Mouse (Mus musculus) forebrain, embryonic 14.5 days (tissue): ENCODE data around the gene Dirc2. TPM values are rescaled to one million over a fixed set of nuclear protein-coding genes. Genes with fewer than 3 reads are reported as not detected.

Source experiments
- ATAC-seq: fragments of 200-750 bp; cut with Nextera tagmentation; 2 replicates; pipeline ENCODE4 v1.8.0; 2017; ENCODE audit warnings: mild to moderate bottlenecking, moderate library complexity
- DNase-seq: peaks from one replicate; pipeline ENCODE4 v3.0.0-alpha.2; 2015; ENCODE audit warnings: low spot score
- H3K27ac ChIP-seq: fragments of 300-500 bp; sonication (generic); 2 replicates; pipeline ENCODE4 v1.5.1; 2014; ENCODE audit warnings: low read depth, mild to moderate bottlenecking, control low read depth, low read length, moderate library complexity
- H3K27me3 ChIP-seq: fragments of 300-500 bp; sonication (generic); replicated peaks from 2 replicates; pipeline ENCODE4 v1.6.1; 2014; ENCODE audit warnings: low read length, control low read depth, mixed read lengths; ENCODE audit not compliant: control insufficient read depth, insufficient read depth
- H3K36me3 ChIP-seq: fragments of 300-500 bp; sonication (generic); 2 replicates; pipeline ENCODE4 v1.6.1; 2014; ENCODE audit warnings: low read length, control low read depth; ENCODE audit not compliant: control insufficient read depth, insufficient read depth
- H3K4me1 ChIP-seq: fragments of 300-500 bp; sonication (generic); 2 replicates; pipeline ENCODE4 v1.6.1; 2014; ENCODE audit warnings: antibody characterized with exemption, low read length, control low read depth; ENCODE audit not compliant: control insufficient read depth, insufficient read depth
- H3K4me2 ChIP-seq: fragments of 300-500 bp; sonication (generic); 2 replicates; pipeline ENCODE4 v1.6.1; 2014; ENCODE audit warnings: mild to moderate bottlenecking, control low read depth, low read length
- H3K4me3 ChIP-seq: fragments of 300-500 bp; sonication (generic); 2 replicates; pipeline ENCODE4 v1.5.1; 2014; ENCODE audit warnings: low read depth, low read length, control low read depth
- H3K9ac ChIP-seq: fragments of 300-500 bp; sonication (generic); 2 replicates; pipeline ENCODE4 v1.6.1; 2014; ENCODE audit warnings: mild to moderate bottlenecking, low read length, control low read depth, moderate library complexity
- H3K9me3 ChIP-seq: fragments of 300-500 bp; sonication (generic); replicated peaks from 2 replicates; pipeline ENCODE4 v1.6.1; 2016; ENCODE audit warnings: low read length, control low read depth, mixed read lengths; ENCODE audit not compliant: control insufficient read depth
- WGBS: fragments of 180-500 bp; shearing (Covaris S2); extraction: QIAGEN DNeasy Blood & Tissue Kit; methylation state at CpG from one replicate; pipeline ENCODE4 v1.1.7; 2014; 5-methylcytosine and 5-hydroxymethylcytosine counted together
- polyA plus RNA-seq: library from polyadenylated mRNA; unstranded; fragments of >200 nt; fragmentation: Nextera tagmentation; extraction: Ambion mirVana; gene quantifications from 2 replicates; pipeline ENCODE4 v1.2.1, GENCODE M21; 2014

The Dirc2 gene
- polyA plus RNA-seq, 1 experiment from 2014 or later, result 40.7 TPM

DNA sequence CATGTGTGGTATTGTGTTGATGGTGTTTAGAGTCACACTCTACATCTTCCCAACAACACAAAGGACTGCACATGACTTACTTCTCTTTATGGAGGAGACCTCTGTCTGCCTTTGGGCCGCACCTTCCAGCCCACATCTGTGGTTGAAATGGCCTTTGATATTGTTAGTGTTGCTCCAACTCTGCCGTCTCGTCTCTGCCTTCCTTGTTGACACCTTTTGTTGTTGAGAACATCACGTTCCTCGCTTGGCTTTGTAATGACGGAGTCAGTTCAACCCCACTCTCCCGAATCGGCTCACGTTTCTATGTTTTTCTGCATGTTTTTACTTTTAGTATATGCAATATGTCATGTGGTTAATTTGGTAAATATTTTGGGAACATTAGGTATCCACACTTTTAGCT is 11.9 kb upstream of the Dirc2 start:
- no peak for ATAC-seq
- H3K27ac ChIP-seq, result no peak overlapping the region

DNA sequence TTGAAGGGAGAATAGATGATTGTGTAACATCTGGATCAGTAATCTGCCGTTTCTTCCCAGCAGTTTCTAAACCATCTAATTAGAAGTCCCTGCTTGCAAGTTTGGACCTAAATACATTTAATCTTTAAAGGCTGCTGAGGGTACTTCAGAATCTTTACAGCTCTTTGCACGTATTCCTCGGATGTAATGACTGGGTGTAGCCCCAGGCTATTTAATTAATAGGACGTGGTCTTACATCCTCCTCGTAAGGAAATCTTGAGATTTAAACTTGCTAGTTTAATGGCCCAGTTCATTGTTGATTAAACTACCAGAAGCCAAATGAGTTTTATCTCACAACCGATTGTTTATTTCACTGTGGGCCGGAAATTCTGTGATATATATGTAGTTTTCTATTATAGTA is 10.5 kb upstream of the Dirc2 start:
- Histone ChIP-seq H3K9me3 (no peaks in the 10 kb centered on the region), H3K4me2 (no peak overlapping the region), H3K4me1 (no peaks in the 10 kb centered on the region), H3K9ac (no peak overlapping the region), H3K27me3 (no peaks in the 10 kb centered on the region), H3K4me3 (no peak overlapping the region), H3K36me3 (no peaks in the 10 kb centered on the region), H3K27ac (no peak overlapping the region)
- ATAC-seq, result no peak
- no peak for DNase-seq
- 40% methylated on average over 7 of the region's 7 CpGs for WGBS

More for the DNA sequence above, 11.9 kb upstream of the Dirc2 start:
- no peaks in the 10 kb centered on the region for H3K4me1 ChIP-seq
- no peaks in the 10 kb centered on the region for H3K27me3 ChIP-seq
- H3K36me3 ChIP-seq, result no peaks in the 10 kb centered on the region
- H3K9ac ChIP-seq, result no peak overlapping the region
- H3K9me3 ChIP-seq, result no peaks in the 10 kb centered on the region
- H3K4me3 ChIP-seq, result no peak overlapping the region
- 90% methylated on average over 9 of the region's 9 CpGs for WGBS
- DNase-seq, result no peak
- H3K4me2 ChIP-seq, result no peak overlapping the region

- 98% methylated on average over 4 of the region's 4 CpGs for WGBS
- H3K36me3 ChIP-seq, result no peaks in the 10 kb centered on the region
- H3K27me3 ChIP-seq, result no peaks in the 10 kb centered on the region
- no peak overlapping the region for H3K9ac ChIP-seq
- no peak for DNase-seq
- ATAC-seq, result no peak
- no peak overlapping the region for H3K27ac ChIP-seq
- no peaks in the 10 kb centered on the region for H3K9me3 ChIP-seq
- no peaks in the 10 kb centered on the region for H3K4me1 ChIP-seq
- H3K4me2 ChIP-seq, result no peak overlapping the region
- no peak overlapping the region for H3K4me3 ChIP-seq
These were observed 8.6 kb upstream of the Dirc2 start for GRCm38 (mm10) chr16:35777768-35778167.

GRCm38 (mm10) chr16:35776737-35777136 is 7.6 kb upstream of the Dirc2 start:
- H3K27me3 ChIP-seq, result no peaks in the 10 kb centered on the region
- ATAC-seq, result no peak
- WGBS, result 92% methylated on average over 7 of the region's 7 CpGs
- H3K4me3 ChIP-seq, result no peak overlapping the region
- no peaks in the 10 kb centered on the region for H3K9me3 ChIP-seq
- H3K4me1 ChIP-seq, result no peaks in the 10 kb centered on the region; the same call in 1 of the 2 replicates
- no peak for DNase-seq
- H3K9ac ChIP-seq, result no peak overlapping the region
- no peak overlapping the region for H3K4me2 ChIP-seq
- no peaks in the 10 kb centered on the region for H3K36me3 ChIP-seq
- H3K27ac ChIP-seq, result no peak overlapping the region

- DNase-seq (no peak), ATAC-seq (no peak)
- H3K27me3 ChIP-seq, result no peaks in the 10 kb centered on the region
- H3K4me2 ChIP-seq, result no peak overlapping the region
- peaks cover 8% of the 10 kb centered on the region for H3K4me1 ChIP-seq
- 97% methylated on average over 1 of the region's 1 CpGs for WGBS
- no peaks in the 10 kb centered on the region for H3K9me3 ChIP-seq
- no peak overlapping the region for H3K4me3 ChIP-seq
- H3K36me3 ChIP-seq, result no peaks in the 10 kb centered on the region
- H3K9ac ChIP-seq, result no peak overlapping the region
- H3K27ac ChIP-seq, result no peak overlapping the region
These were observed 6.7 kb upstream of the Dirc2 start for GRCm38 (mm10) chr16:35775835-35776234.

DNA sequence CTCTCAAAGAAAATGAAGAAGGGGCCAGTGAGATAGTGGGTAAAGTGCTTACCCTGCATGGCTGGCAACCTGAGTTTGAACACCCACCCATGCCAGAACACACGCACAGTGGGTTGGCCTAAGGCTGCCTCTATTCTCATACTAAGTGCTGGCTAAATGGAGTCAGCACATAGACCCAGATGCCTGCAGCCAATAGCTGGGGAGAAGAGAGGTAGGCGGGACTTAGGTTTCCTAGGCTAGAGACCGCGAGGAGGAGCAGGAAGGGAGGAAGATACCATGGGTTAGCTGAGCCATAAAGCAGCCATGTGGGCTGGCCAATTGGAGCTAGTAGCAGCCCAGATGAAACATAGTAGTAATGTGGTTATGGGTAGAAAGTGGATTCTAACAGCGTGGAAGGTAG is 3.4 kb upstream of the Dirc2 start:
- Histone ChIP-seq H3K4me1 (peaks cover 21% of the 10 kb centered on the region), H3K27ac (no peak overlapping the region), H3K4me3 (no peak overlapping the region), H3K36me3 (no peaks in the 10 kb centered on the region), H3K9me3 (no peaks in the 10 kb centered on the region), H3K4me2 (no peak overlapping the region), H3K27me3 (no peaks in the 10 kb centered on the region), H3K9ac (no peak overlapping the region)
- no peak for DNase-seq
- WGBS, result 89% methylated on average over 5 of the region's 5 CpGs
- ATAC-seq, result no peak

DNA sequence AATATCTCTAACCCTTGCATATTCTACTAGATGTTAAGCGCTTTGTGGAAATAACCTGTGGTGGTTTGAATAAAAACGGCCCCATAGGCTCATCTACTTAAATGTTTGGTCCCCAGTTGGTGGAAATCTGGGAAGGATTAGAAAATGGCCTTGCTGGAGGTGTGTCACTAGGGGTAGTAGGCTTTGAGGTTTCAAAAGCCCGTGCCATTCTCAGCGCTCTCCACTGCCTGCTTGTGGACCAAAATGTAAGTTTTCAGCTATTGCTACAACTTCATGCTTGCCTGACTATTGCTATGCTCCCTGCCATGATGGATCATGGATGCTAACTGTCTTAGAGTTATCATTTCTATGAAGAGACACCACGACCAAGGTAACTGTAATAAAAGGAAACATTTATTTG is 2.5 kb upstream of the Dirc2 start:
- peaks cover 24% of the 10 kb centered on the region for H3K4me1 ChIP-seq
- ATAC-seq (no peak), DNase-seq (no peak)
- H3K4me2 ChIP-seq, result peak overlapping the region; percentile 95
- H3K4me3 ChIP-seq, result peak overlapping the region; percentile 87; the same call in 1 of the 2 replicates
- H3K27me3 ChIP-seq, result no peaks in the 10 kb centered on the region
- no peaks in the 10 kb centered on the region for H3K36me3 ChIP-seq
- H3K9ac ChIP-seq, result no peak overlapping the region
- H3K27ac ChIP-seq, result no peak overlapping the region
- H3K9me3 ChIP-seq, result no peaks in the 10 kb centered on the region
- 87% methylated on average over 5 of the region's 5 CpGs for WGBS

GRCm38 (mm10) chr16:35771141-35771540 is 2.0 kb upstream of the Dirc2 start:
- Histone ChIP-seq H3K27ac (no peak overlapping the region), H3K4me2 (peak overlapping the region; percentile 95), H3K4me3 (peak overlapping the region; percentile 87), H3K9me3 (no peaks in the 10 kb centered on the region), H3K9ac (peak overlapping the region; percentile 95; the same call in 1 of the 2 replicates), H3K27me3 (no peaks in the 10 kb centered on the region), H3K36me3 (no peaks in the 10 kb centered on the region), H3K4me1 (peaks cover 24% of the 10 kb centered on the region)
- 17% methylated on average over 8 of the region's 8 CpGs for WGBS
- no peak for DNase-seq
- ATAC-seq, result no peak

GRCm38 (mm10) chr16:35769878-35770657 is 912 bp upstream of the Dirc2 start, which contains the start of gene Hspbap1:
Gene Hspbap1 (plus strand): TSS chr16:35770375.
- peak within 1 kb of the TSS; percentile 95 for H3K4me2 ChIP-seq
- H3K9ac ChIP-seq, result peak within 1 kb of the TSS; percentile 95
- peak within 1 kb of the TSS; percentile 87 for H3K4me3 ChIP-seq
- DNase-seq, result peak; percentile 93
- ATAC-seq, result peak; percentile 87
- H3K4me1 ChIP-seq, result peaks cover 24% of the 10 kb centered on the region
- H3K27ac ChIP-seq, result peak within 1 kb of the TSS; percentile 75; the same call in 1 of the 2 replicates
- H3K9me3 ChIP-seq, result no peaks in the 10 kb centered on the region
- no peaks in the 10 kb centered on the region for H3K27me3 ChIP-seq
- under 1% methylated on average over 51 of the region's 51 CpGs for WGBS
- H3K36me3 ChIP-seq, result no peaks in the 10 kb centered on the region
